Mouse (Mus musculus) intestine, postnatal 0 days (tissue): ENCODE measurements at regions not wholly inside any gene's neighbourhood (a gene's known extent, or its start where the extent isn't known, plus 50 kb on each side); places are given as distances from the start of the nearest gene placed in this dataset.

Experiments
- ATAC-seq: fragments of 200-750 bp; cut with Nextera tagmentation; 2 replicates; pipeline ENCODE4 v1.8.0; 2017; ENCODE audit warnings: mild to moderate bottlenecking, moderate TSS enrichment, moderate library complexity
- H3K27ac ChIP-seq: fragments of 300-500 bp; sonication (generic); 2 replicates; pipeline ENCODE4 v1.5.1; 2014; ENCODE audit warnings: mild to moderate bottlenecking, low read depth, low read length, moderate library complexity
- H3K27me3 ChIP-seq: fragments of 300-500 bp; sonication (generic); replicated peaks from 2 replicates; pipeline ENCODE4 v1.6.1; 2014; ENCODE audit warnings: low read length, mixed read lengths; ENCODE audit not compliant: control insufficient read depth, insufficient read depth
- H3K36me3 ChIP-seq: fragments of 300-500 bp; sonication (generic); 2 replicates; pipeline ENCODE4 v1.6.1; 2014; ENCODE audit warnings: mild to moderate bottlenecking, moderate library complexity; ENCODE audit not compliant: control insufficient read depth, insufficient read depth
- H3K4me1 ChIP-seq: fragments of 300-500 bp; sonication (generic); replicated peaks from 2 replicates; pipeline ENCODE4 v1.6.1; 2014; ENCODE audit warnings: antibody characterized with exemption, low read length, mixed read lengths; ENCODE audit not compliant: control insufficient read depth, insufficient read depth
- H3K4me2 ChIP-seq: fragments of 300-500 bp; sonication (generic); replicated peaks from 2 replicates; pipeline ENCODE4 v1.6.1; 2014; ENCODE audit warnings: low read depth, mild to moderate bottlenecking, moderate library complexity
- H3K4me3 ChIP-seq: fragments of 300-500 bp; sonication (generic); 2 replicates; pipeline ENCODE4 v1.5.1; 2014; ENCODE audit warnings: low read depth, low read length
- H3K9ac ChIP-seq: fragments of 300-500 bp; sonication (generic); 2 replicates; pipeline ENCODE4 v1.6.1; 2014; ENCODE audit warnings: mild to moderate bottlenecking, low read depth, low read length
- H3K9me3 ChIP-seq: fragments of 300-500 bp; sonication (generic); 2 replicates; pipeline ENCODE4 v1.6.1; 2016; ENCODE audit warnings: mixed run types; ENCODE audit not compliant: control insufficient read depth
- CTCF ChIP-seq: sonication (generic); IDR thresholded peaks from 2 replicates; pipeline ENCODE4 v1.5.1; 2016; ENCODE audit warnings: low read depth, mild to moderate bottlenecking, control low read depth, antibody characterized with exemption, moderate library complexity
- WGBS: fragments of 180-500 bp; shearing (Covaris S2); extraction: QIAGEN DNeasy Blood & Tissue Kit; methylation state at CpG from one replicate; pipeline ENCODE4 v1.1.7; 2014; 5-methylcytosine and 5-hydroxymethylcytosine counted together

- Histone ChIP-seq H3K27ac (no peak overlapping the region), H3K4me3 (no peak overlapping the region), H3K9me3 (no peaks in the 10 kb centered on the region), H3K36me3 (no peaks in the 10 kb centered on the region), H3K27me3 (no peaks in the 10 kb centered on the region), H3K4me2 (no peak overlapping the region), H3K9ac (no peak overlapping the region), H3K4me1 (no peaks in the 10 kb centered on the region)
- 65% methylated on average over 2 of the region's 2 CpGs for WGBS
- no peak for TF ChIP-seq CTCF
- ATAC-seq, result no peak
Observed at GRCm38 (mm10) chr3:119587971-119588370, 196.3 kb downstream of the Ptbp2 start.

- Histone ChIP-seq H3K9ac (no peak overlapping the region), H3K4me3 (no peak overlapping the region), H3K9me3 (no peaks in the 10 kb centered on the region), H3K27ac (no peak overlapping the region), H3K4me2 (no peak overlapping the region), H3K36me3 (no peaks in the 10 kb centered on the region), H3K27me3 (no peaks in the 10 kb centered on the region), H3K4me1 (no peaks in the 10 kb centered on the region)
- 67% methylated on average over 3 of the region's 3 CpGs for WGBS
- no peak for TF ChIP-seq CTCF
- no peak for ATAC-seq
Observed at GRCm38 (mm10) chr3:119575516-119575915, 208.8 kb downstream of the Ptbp2 start.

GRCm38 (mm10) chr3:119537884-119538283, 246.4 kb downstream of the Ptbp2 start:
- H3K36me3 ChIP-seq, result no peaks in the 10 kb centered on the region
- 77% methylated on average over 7 of the region's 7 CpGs for WGBS
- no peak overlapping the region for H3K4me2 ChIP-seq
- H3K27me3 ChIP-seq, result no peaks in the 10 kb centered on the region
- TF ChIP-seq CTCF, result peak; percentile 62
- H3K4me3 ChIP-seq, result no peak overlapping the region
- no peak overlapping the region for H3K27ac ChIP-seq
- no peaks in the 10 kb centered on the region for H3K4me1 ChIP-seq
- no peaks in the 10 kb centered on the region for H3K9me3 ChIP-seq
- no peak overlapping the region for H3K9ac ChIP-seq
- no peak for ATAC-seq

GRCm38 (mm10) chr3:119524510-119525123, 259.6 kb downstream of the Ptbp2 start:
- no peak for ATAC-seq
- no peak overlapping the region for H3K9ac ChIP-seq
- H3K27me3 ChIP-seq, result no peaks in the 10 kb centered on the region
- H3K4me3 ChIP-seq, result no peak overlapping the region
- no peak overlapping the region for H3K27ac ChIP-seq
- WGBS, result 66% methylated on average over 10 of the region's 10 CpGs
- H3K9me3 ChIP-seq, result no peaks in the 10 kb centered on the region
- TF ChIP-seq CTCF, result no peak
- H3K4me1 ChIP-seq, result no peaks in the 10 kb centered on the region
- H3K36me3 ChIP-seq, result no peaks in the 10 kb centered on the region
- no peak overlapping the region for H3K4me2 ChIP-seq

GRCm38 (mm10) chr3:119512596-119512995, 271.7 kb downstream of the Ptbp2 start:
- Histone ChIP-seq H3K9ac (no peak overlapping the region), H3K4me2 (no peak overlapping the region), H3K4me3 (no peak overlapping the region), H3K27me3 (no peaks in the 10 kb centered on the region), H3K27ac (no peak overlapping the region), H3K9me3 (no peaks in the 10 kb centered on the region), H3K4me1 (no peaks in the 10 kb centered on the region), H3K36me3 (no peaks in the 10 kb centered on the region)
- 69% methylated on average over 2 of the region's 2 CpGs for WGBS
- ATAC-seq, result no peak
- TF ChIP-seq CTCF, result no peak

GRCm38 (mm10) chr3:119509132-119509531, 275.1 kb downstream of the Ptbp2 start:
- Histone ChIP-seq H3K27me3 (no peaks in the 10 kb centered on the region), H3K9ac (no peak overlapping the region), H3K4me1 (no peaks in the 10 kb centered on the region), H3K4me3 (no peak overlapping the region), H3K36me3 (no peaks in the 10 kb centered on the region), H3K4me2 (no peak overlapping the region), H3K9me3 (no peaks in the 10 kb centered on the region), H3K27ac (no peak overlapping the region)
- TF ChIP-seq CTCF, result no peak
- WGBS, result 42% methylated on average over 4 of the region's 4 CpGs
- ATAC-seq, result no peak

- TF ChIP-seq CTCF, result no peak
- no peaks in the 10 kb centered on the region for H3K36me3 ChIP-seq
- H3K27me3 ChIP-seq, result no peaks in the 10 kb centered on the region
- H3K9me3 ChIP-seq, result no peaks in the 10 kb centered on the region
- 89% methylated on average over 1 of the region's 1 CpGs for WGBS
- no peak overlapping the region for H3K4me3 ChIP-seq
- no peaks in the 10 kb centered on the region for H3K4me1 ChIP-seq
- H3K4me2 ChIP-seq, result no peak overlapping the region
- ATAC-seq, result no peak
- no peak overlapping the region for H3K9ac ChIP-seq
- no peak overlapping the region for H3K27ac ChIP-seq
Observed at GRCm38 (mm10) chr3:119503471-119503972, 280.7 kb downstream of the Ptbp2 start.
